Mouse (Mus musculus): ENCODE measurements at regions not wholly inside any gene's neighbourhood (a gene's known extent, or its start where the extent isn't known, plus 50 kb on each side); places are given as distances from the start of the nearest gene placed in this dataset.

- DNase-seq: no peak
These were observed 166.0 kb upstream of the Chrm3 start for GRCm38 (mm10) chr13:10526470-10527207.

GRCm38 (mm10) chr13:10504211-10504610, 143.6 kb upstream of the Chrm3 start:
- no peak for DNase-seq

DNA sequence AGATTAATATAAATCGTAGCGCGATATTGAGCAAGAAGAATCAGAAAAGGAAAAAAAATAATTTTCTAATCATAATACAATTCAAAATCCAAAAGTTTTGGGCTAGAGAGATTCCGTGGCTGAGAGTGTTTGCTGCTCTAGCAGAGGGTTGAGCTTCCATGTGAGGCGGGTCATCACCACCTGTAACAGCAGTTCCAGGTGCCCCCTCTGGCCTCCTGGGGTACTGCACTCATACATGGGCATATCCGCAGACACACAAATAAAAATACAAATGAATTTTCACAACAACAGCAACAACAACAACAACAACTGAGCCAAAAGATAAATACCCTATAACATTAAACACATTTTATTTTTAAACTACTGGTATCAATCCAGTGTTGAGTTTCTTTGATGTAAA, 94.7 kb upstream of the Chrm3 start:
- DNase-seq: no peak

GRCm38 (mm10) chr13:10454667-10455066, 94.0 kb upstream of the Chrm3 start:
- DNase-seq: no peak

DNA sequence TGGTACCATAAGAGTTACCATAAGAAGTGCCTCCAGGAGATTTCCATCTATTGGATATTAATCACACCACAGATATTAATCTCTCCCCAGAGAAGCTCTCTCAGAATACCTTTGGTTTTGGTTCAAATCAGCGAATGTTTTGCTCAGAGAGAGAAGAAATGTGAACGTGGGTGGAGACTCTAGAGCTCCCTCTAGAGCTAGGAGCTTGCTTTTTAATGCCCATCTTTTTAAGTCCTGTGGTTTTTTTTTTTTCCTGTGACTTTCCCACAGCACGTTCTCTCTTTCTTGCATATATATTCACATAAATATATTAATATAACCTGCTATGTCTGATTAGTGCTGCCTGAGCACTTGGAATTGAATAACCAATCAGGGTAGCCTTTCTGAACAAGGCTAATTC, 90.4 kb upstream of the Chrm3 start:
- no peak for DNase-seq

- no peak for DNase-seq
These were observed 88.9 kb upstream of the Chrm3 start for GRCm38 (mm10) chr13:10449502-10449901.

- DNase-seq: no peak
These were observed 87.2 kb upstream of the Chrm3 start for GRCm38 (mm10) chr13:10447806-10448205.

GRCm38 (mm10) chr13:10445679-10446078, 85.0 kb upstream of the Chrm3 start:
- no peak for DNase-seq
